Mouse (Mus musculus) spleen, adult 12 weeks (tissue): Measurements from ENCODE around the gene Chat.
"Not testable (repeated sequence)": the region's sequence is repeated elsewhere in the genome, so short reads cannot be mapped to it uniquely, and the experiment has no call there.

ENCODE experiments used
- DNase-seq: peaks from one replicate; pipeline ENCODE4 v3.0.0; 2022; ENCODE audit warnings: low spot score

Gene Chat

GRCm38 (mm10) chr14:32452552-32452951, 13.2 kb downstream of the Chat start:
- no peak for DNase-seq

- DNase-seq = no peak
Measured at GRCm38 (mm10) chr14:32446989-32447388, 18.8 kb downstream of the Chat start.

GRCm38 (mm10) chr14:32443446-32443845, 22.3 kb downstream of the Chat start:
- no peak for DNase-seq

GRCm38 (mm10) chr14:32439744-32440143, 26.0 kb downstream of the Chat start:
- DNase-seq = no peak

DNA sequence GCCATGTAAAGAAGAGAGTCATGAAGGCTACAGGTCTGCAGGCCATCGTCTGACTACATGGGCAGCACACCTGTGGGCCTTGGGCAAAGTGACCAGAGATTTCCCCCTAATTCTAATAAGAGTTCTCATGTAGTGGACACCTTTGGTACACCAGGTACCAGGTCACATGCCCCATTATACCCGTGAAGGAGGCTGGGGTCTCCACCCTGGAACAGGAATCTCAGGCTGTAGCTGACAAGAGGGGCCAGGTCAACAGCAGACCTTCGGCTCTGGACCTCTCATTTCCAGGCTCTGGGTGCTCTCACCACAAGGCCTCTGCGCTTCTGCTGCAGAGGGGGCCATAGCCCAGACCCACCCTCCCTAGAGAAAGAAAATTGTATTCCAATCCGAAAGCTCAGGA, 26.5 kb downstream of the Chat start:
- DNase-seq = no peak

GRCm38 (mm10) chr14:32437352-32437793, 28.4 kb downstream of the Chat start:
- DNase-seq = no peak

- DNase-seq = no peak
Measured at GRCm38 (mm10) chr14:32429030-32429602, 36.7 kb downstream of the Chat start.

DNA sequence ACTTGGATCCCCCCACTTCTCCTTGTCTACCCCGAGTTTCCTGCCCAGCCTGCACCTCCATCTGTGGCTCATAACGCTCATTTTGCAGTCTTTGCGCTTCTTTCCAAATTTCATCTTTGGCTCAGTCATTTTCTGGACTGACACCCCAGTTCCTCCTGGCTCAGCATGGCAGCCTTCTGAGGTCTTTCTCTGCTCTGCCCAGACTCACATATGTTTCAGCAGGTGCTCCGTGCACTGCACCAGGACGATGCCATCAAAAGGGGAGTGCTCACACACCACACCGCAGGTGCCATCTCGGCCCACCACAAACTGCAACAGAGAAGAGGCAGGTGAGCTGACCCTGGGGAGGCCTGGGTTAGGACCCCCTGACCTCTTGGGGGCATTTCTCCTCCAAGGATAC, 41.8 kb downstream of the Chat start:
- no peak for DNase-seq

- DNase-seq = no peak
Measured at GRCm38 (mm10) chr14:32418747-32419146, 47.0 kb downstream of the Chat start.

- DNase-seq = no peak
Measured at GRCm38 (mm10) chr14:32412075-32412474, 53.7 kb downstream of the Chat start.

GRCm38 (mm10) chr14:32410084-32410483, 55.7 kb downstream of the Chat start:
- no peak for DNase-seq

- not testable (repeated sequence) for DNase-seq
Measured at GRCm38 (mm10) chr14:32405399-32405798, 60.4 kb downstream of the Chat start.

- DNase-seq = no peak
Measured at GRCm38 (mm10) chr14:32388196-32388595, 77.6 kb downstream of the Chat start, which contains the start of gene 1700024G13Rik. Gene 1700024G13Rik (minus strand): TSS chr14:32388391.

DNA sequence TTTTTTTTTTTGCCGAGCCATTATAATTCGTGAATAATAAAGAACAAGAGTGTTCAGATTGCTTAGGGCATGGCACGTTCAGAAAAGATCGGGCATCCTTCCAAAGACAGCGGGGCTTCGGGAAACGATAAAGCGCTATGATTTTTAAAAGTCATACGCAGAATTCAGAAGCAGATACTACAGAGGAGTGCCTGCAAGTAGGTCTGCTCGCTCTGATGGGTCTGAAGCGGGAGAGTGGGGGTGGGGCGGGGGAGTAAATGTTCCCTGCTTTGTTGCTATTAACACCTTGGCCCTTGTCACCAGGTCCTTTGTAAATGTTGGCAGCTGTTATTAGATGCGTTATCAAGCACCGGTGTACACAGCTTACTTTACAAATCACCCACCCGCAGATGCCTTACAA, 84.2 kb downstream of the Chat start:
- DNase-seq = no peak

DNA sequence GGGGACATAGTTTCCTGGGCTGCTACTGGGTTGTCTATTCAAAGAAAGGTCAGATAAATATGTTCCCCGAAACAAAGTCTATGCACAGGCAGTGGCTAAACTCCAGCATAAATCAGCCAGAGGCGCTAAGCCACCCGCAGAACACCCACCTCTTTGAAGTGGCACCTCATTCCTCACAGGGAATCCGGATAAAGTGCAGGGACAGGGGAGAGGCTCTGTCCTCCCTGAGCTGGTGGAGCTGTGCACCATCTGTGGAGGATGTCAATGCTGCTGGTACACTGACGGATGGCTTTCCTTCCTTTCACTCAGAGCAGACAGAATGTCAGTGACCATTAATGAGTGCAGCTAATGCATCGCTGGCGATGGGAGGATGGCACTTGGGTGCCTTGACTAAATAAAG, 84.7 kb downstream of the Chat start:
- DNase-seq = no peak

DNA sequence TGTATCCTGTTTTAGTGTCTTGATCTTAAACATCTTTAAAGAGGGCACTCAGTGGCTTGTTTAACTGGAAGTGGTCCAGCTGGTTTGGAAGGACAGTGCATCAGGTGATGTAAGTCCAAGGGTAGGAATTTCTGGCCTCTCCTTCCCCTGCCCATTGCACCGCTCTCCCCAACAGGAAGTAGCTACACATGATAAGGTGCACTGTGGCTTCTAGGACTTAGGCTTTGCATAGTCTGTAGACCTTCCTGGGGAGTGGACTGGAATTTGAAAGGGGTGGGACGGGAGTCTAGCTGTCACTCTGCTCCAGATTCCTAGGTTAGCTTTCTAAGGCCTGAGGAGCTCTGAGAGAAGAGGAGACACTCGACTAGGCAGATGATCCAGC, 85.7 kb downstream of the Chat start:
- DNase-seq = no peak

DNA sequence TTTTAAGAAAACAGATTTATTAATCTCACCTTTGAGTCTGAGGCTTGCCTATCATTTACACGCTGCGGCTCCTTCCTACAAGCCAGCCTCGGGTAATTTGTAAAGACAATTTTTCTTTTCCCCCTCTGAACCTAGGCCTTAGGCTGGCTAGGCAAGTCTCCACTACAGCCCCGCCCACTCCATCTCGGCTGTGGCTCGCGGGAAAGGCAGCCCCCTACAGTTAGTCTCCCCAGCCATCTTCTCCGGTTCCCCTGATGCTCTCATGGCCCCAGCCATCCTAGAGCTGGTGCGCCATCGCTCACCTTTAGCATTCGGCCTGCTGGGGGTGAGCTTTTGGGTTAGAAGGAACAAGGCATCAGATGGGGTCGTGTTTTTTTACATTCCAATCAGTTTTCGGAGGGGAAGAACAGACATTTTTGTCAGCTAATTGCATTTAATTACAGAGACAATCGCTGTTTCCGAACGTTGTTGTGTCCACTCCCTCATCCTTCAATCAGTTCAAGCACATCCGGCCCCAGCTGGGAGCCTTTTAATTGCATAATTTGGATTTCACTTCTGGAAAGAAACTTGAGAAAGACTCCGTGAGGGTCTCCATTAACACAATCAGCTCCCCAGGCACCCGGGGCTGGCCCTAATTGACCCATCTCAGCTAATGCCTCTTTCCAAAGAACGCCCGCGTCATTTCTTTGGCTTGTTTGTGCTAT, 86.2 kb downstream of the Chat start:
- DNase-seq = no peak

GRCm38 (mm10) chr14:32372510-32372909, 93.3 kb downstream of the Chat start:
- no peak for DNase-seq

DNA sequence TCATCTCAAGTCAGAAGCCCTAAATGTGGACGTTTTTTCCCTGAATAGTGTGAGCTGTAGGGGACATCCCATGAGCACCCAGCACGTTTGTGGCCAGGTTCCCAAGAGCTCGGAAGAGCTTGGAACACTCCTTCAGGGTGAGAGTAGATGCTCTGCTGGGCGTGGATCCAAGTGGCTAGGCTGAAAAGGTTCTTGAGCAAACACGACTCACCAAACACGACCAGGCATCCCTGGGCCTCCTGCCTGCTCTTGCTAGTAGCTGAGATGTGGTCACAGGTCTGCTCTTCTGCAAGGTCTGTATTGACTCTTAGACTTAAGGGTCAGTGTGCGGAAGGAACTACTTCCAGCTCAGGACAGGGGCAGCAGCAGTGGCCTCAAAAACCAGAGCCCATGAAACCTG, 96.0 kb downstream of the Chat start:
- DNase-seq = no peak

GRCm38 (mm10) chr14:32364359-32364758, 101.4 kb downstream of the Chat start:
- DNase-seq = no peak
